Mouse (Mus musculus) lung, postnatal 0 days (tissue): ENCODE measurements around the gene Inhba.

Experiments used
- CTCF ChIP-seq: IDR thresholded peaks from 2 replicates; pipeline ENCODE4 v1.5.1; 2016; ENCODE audit warnings: antibody characterized with exemption, mild to moderate bottlenecking
- EP300 ChIP-seq: IDR thresholded peaks from 2 replicates; pipeline ENCODE4 v1.6.1; 2016; ENCODE audit warnings: antibody characterized with exemption, mild to moderate bottlenecking, control low read depth

DNA sequence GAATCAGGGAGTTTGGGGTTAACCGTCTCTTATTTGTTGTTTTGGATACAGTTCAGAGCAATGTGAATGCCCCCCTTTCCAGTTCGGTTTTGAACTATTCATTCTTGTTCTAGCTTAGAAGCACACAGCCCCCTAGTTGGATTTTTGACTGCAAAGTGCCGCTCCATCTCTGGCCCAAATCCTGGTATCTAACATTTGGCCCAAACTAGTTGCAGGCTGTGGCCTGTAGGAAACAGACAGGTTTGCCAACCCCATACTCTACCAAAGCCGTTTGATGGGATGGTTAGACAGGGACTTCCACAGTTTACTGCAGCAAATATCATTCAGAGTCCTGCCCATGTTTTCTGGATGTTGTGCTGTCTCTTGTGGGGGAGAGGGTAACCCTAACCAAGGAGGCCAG lies 1.1 kb upstream of the Inhba start:
- TF ChIP-seq EP300 (no peak), CTCF (no peak)
